Mouse (Mus musculus): ENCODE measurements at regions not wholly inside any gene's neighbourhood (a gene's known extent, or its start where the extent isn't known, plus 50 kb on each side); places are given as distances from the start of the nearest gene placed in this dataset.

DNA sequence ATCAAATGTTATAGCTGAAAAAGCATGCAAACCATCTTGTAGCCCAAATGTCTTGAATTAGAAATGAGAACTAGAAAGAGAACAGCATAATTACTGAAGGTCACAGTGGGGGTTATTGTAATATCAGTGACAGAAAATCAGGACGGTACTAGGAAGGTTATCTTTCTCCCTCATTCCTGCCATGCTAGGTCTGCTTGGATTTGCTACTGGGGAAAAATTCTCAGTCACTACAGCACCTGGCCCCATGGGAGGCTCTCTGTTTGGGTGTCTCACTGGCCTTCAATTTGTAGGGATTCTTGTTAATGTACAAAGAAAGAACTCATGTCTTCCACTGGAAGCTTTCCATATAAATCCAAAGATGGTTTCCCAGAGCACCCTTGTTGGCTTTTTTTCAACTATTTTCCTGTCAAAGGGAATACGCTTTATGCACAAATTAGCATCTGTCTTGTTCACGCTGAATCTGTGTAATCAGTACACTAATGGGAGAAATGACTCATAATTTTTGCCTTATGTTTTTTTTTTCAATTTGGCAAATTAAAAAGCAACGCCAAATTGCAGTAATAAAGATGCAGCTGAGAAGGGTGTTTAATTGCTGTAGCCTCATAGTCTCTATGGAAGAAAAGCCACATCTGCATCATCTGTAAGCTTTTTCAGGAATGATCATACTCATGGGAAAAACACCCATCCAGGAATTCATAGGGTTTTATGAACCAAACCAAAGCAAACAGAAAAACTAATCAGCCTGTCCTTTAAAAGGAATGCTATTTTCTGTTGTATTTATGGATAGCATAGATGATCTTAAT is 290.2 kb upstream of the Arhgef26 start:
- Histone ChIP-seq H3K36me3 (ENCODE audit: control insufficient read depth, insufficient read depth, low read length) (no peaks in the 10 kb centered on the region), H3K9ac (ENCODE audit: low read depth, low read length) (no peak overlapping the region), H3K27me3 (ENCODE audit: control insufficient read depth, insufficient read depth, low read length) (no peaks in the 10 kb centered on the region), H3K4me3 (no peak overlapping the region), H3K79me2 (replicated peaks; ENCODE audit: control insufficient read depth, insufficient read depth, low read length) (no peaks in the 10 kb centered on the region), H3K27ac (no peak overlapping the region), H3K4me1 (ENCODE audit: control insufficient read depth, insufficient read depth, low read length) (no peaks in the 10 kb centered on the region)
- WGBS = 72% methylated on average over 4 of the region's 4 CpGs
- TF ChIP-seq CTCF (IDR thresholded peaks at IDR 0.05) (no peak), EP300 (IDR thresholded peaks at IDR 0.05; ENCODE audit: insufficient read depth, low read depth, low read length) (no peak), POLR2A (IDR thresholded peaks at IDR 0.05; ENCODE audit: insufficient read depth, low read depth, low read length) (no peak)
- intact Hi-C loops (cut with DNase I) = no loop called here
- no peak for DNase-seq

DNA sequence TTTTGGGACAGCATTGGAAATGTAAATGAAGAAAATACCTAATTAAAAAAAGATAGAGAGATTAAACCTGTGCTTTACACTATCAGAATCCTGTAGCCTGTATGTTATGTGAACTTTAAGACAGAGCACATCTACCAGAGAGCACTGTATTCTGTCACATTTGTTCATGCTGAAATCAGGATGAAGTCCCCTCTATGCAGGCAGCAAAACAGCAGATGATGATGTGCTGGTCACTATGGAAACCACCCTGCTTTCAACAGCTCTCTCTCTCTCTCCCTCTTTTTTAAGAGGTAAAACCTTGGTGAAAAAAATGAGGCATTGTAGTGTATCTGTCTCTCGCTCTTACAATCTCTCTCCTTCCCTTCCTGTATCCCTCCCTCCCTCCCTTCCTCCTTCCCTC is 283.9 kb upstream of the Arhgef26 start:
- Histone ChIP-seq H3K27me3 (ENCODE audit: control insufficient read depth, insufficient read depth, low read length) (no peaks in the 10 kb centered on the region), H3K4me1 (ENCODE audit: control insufficient read depth, insufficient read depth, low read length) (no peaks in the 10 kb centered on the region), H3K36me3 (ENCODE audit: control insufficient read depth, insufficient read depth, low read length) (no peaks in the 10 kb centered on the region), H3K79me2 (replicated peaks; ENCODE audit: control insufficient read depth, insufficient read depth, low read length) (no peaks in the 10 kb centered on the region), H3K27ac (no peak overlapping the region), H3K9ac (ENCODE audit: low read depth, low read length) (no peak overlapping the region), H3K4me3 (no peak overlapping the region)
- WGBS = 50% methylated on average over 1 of the region's 1 CpGs
- no peak for TF ChIP-seq POLR2A (IDR thresholded peaks at IDR 0.05; ENCODE audit: insufficient read depth, low read depth, low read length)
- TF ChIP-seq CTCF (IDR thresholded peaks at IDR 0.05) = no peak
- no peak for TF ChIP-seq EP300 (IDR thresholded peaks at IDR 0.05; ENCODE audit: insufficient read depth, low read depth, low read length)
- intact Hi-C loops (cut with DNase I) = no loop called here
- no peak for DNase-seq

GRCm38 (mm10) chr3:62078511-62078910 is 259.6 kb upstream of the Arhgef26 start:
- no peak overlapping the region for H3K4me3 ChIP-seq
- no peak for DNase-seq
- peaks cover 2% of the 10 kb centered on the region; the same call in 1 of the 2 replicates for H3K4me1 ChIP-seq (ENCODE audit: control insufficient read depth, insufficient read depth, low read length)
- 22% methylated on average over 2 of the region's 2 CpGs for WGBS
- no peak overlapping the region for H3K27ac ChIP-seq
- H3K9ac ChIP-seq (ENCODE audit: low read depth, low read length) = no peak overlapping the region
- no peak for TF ChIP-seq CTCF (IDR thresholded peaks at IDR 0.05)
- TF ChIP-seq EP300 (IDR thresholded peaks at IDR 0.05; ENCODE audit: insufficient read depth, low read depth, low read length) = no peak
- TF ChIP-seq POLR2A (IDR thresholded peaks at IDR 0.05; ENCODE audit: insufficient read depth, low read depth, low read length) = no peak
- intact Hi-C loops (cut with DNase I) = no loop called here
- no peaks in the 10 kb centered on the region for H3K79me2 ChIP-seq (replicated peaks; ENCODE audit: control insufficient read depth, insufficient read depth, low read length)
- H3K27me3 ChIP-seq (ENCODE audit: control insufficient read depth, insufficient read depth, low read length) = no peaks in the 10 kb centered on the region
- no peaks in the 10 kb centered on the region for H3K36me3 ChIP-seq (ENCODE audit: control insufficient read depth, insufficient read depth, low read length)

DNA sequence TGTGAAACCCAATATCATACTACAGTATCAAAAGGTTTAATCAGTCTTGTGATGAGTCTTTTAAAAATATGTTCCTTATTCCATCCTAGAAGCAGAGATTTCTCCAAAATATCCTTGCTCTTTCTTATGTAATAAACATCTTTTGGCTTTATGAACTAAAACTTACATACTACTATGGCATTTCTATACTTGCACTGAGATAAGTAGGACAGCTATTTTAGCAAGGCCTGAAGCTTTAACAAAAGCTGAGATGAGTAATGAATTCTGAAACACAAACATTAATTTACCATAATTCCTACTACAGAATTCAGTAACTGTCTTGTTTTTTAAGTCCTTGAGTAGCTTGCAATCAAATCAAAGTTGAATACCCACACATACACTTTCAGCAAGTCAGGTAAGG is 252.6 kb upstream of the Arhgef26 start:
- Histone ChIP-seq H3K9ac (ENCODE audit: low read depth, low read length) (no peak overlapping the region), H3K36me3 (ENCODE audit: control insufficient read depth, insufficient read depth, low read length) (no peaks in the 10 kb centered on the region), H3K79me2 (replicated peaks; ENCODE audit: control insufficient read depth, insufficient read depth, low read length) (no peaks in the 10 kb centered on the region), H3K4me1 (ENCODE audit: control insufficient read depth, insufficient read depth, low read length) (no peaks in the 10 kb centered on the region), H3K4me3 (no peak overlapping the region), H3K27ac (no peak overlapping the region), H3K27me3 (ENCODE audit: control insufficient read depth, insufficient read depth, low read length) (no peaks in the 10 kb centered on the region)
- TF ChIP-seq EP300 (IDR thresholded peaks at IDR 0.05; ENCODE audit: insufficient read depth, low read depth, low read length) = no peak
- TF ChIP-seq POLR2A (IDR thresholded peaks at IDR 0.05; ENCODE audit: insufficient read depth, low read depth, low read length) = no peak
- TF ChIP-seq CTCF (IDR thresholded peaks at IDR 0.05) = no peak
- no peak for DNase-seq
- intact Hi-C loops (cut with DNase I) = no loop called here

GRCm38 (mm10) chr3:62087215-62087614 is 250.9 kb upstream of the Arhgef26 start:
- Histone ChIP-seq H3K9ac (ENCODE audit: low read depth, low read length) (no peak overlapping the region), H3K4me1 (ENCODE audit: control insufficient read depth, insufficient read depth, low read length) (no peaks in the 10 kb centered on the region), H3K36me3 (ENCODE audit: control insufficient read depth, insufficient read depth, low read length) (no peaks in the 10 kb centered on the region), H3K79me2 (replicated peaks; ENCODE audit: control insufficient read depth, insufficient read depth, low read length) (no peaks in the 10 kb centered on the region), H3K27me3 (ENCODE audit: control insufficient read depth, insufficient read depth, low read length) (no peaks in the 10 kb centered on the region), H3K27ac (no peak overlapping the region), H3K4me3 (no peak overlapping the region)
- TF ChIP-seq EP300 (IDR thresholded peaks at IDR 0.05; ENCODE audit: insufficient read depth, low read depth, low read length) (no peak), POLR2A (IDR thresholded peaks at IDR 0.05; ENCODE audit: insufficient read depth, low read depth, low read length) (no peak), CTCF (IDR thresholded peaks at IDR 0.05) (no peak)
- no peak for DNase-seq
- intact Hi-C loops (cut with DNase I) = no loop called here
- WGBS = 89% methylated on average over 1 of the region's 1 CpGs

GRCm38 (mm10) chr3:62103101-62103500 is 235.0 kb upstream of the Arhgef26 start:
- Histone ChIP-seq H3K36me3 (ENCODE audit: control insufficient read depth, insufficient read depth, low read length) (no peaks in the 10 kb centered on the region), H3K27me3 (ENCODE audit: control insufficient read depth, insufficient read depth, low read length) (no peaks in the 10 kb centered on the region), H3K27ac (no peak overlapping the region), H3K4me3 (no peak overlapping the region), H3K4me1 (ENCODE audit: control insufficient read depth, insufficient read depth, low read length) (no peaks in the 10 kb centered on the region), H3K9ac (ENCODE audit: low read depth, low read length) (no peak overlapping the region), H3K79me2 (replicated peaks; ENCODE audit: control insufficient read depth, insufficient read depth, low read length) (no peaks in the 10 kb centered on the region)
- 22% methylated on average over 5 of the region's 5 CpGs for WGBS
- TF ChIP-seq POLR2A (IDR thresholded peaks at IDR 0.05; ENCODE audit: insufficient read depth, low read depth, low read length) = no peak
- no peak for TF ChIP-seq CTCF (IDR thresholded peaks at IDR 0.05)
- TF ChIP-seq EP300 (IDR thresholded peaks at IDR 0.05; ENCODE audit: insufficient read depth, low read depth, low read length) = no peak
- DNase-seq = no peak
- intact Hi-C loops (cut with DNase I) = loop anchor here (5.0 kb wide), 1 partner anchor 39 kb away; no protein-coding TSS in a partner anchor

Data from heart, adult 2 months (tissue).